In genomic region chr2:37788176-37788962, GRCm38 (mm10) we compare ENCODE assay signal across 10 mouse cellular contexts. TPM values are rescaled to one million over a fixed set of nuclear protein-coding genes. Genes with fewer than 3 reads are reported as not detected.
DNase-seq lines count a peak whose midpoint lies in the region; ATAC-seq and TF ChIP-seq lines count a peak whose summit lies in the region.
"Had no signal": no experiment of that assay in that cellular context is flagged by ENCODE, and none has a peak within 500 bp of the region (broad histone marks: within the 10 kb centered on the region; RNA-seq: fewer than 3 reads in every experiment).

No protein-coding gene starts in this region.

- H3K4me1 ChIP-seq in lung, embryonic 14.5 days (ENCODE audit: insufficient read depth): 0 out of 2 replicates have a peak, but pooled peaks cover 4% of the 10 kb centered on the region
- peaks cover 29% of the 10 kb centered on the region for H3K4me1 ChIP-seq in embryonic facial prominence, embryonic 10.5 days
- H3K4me1 ChIP-seq: neural tube, embryonic 12.5 days had no signal

- WGBS in lung, embryonic 14.5 days: 52% methylated on average over 7 of the region's 7 CpGs
- 70% methylated on average over 7 of the region's 7 CpGs for WGBS in embryonic facial prominence, embryonic 10.5 days

- H3K27me3 ChIP-seq in lung, embryonic 14.5 days (ENCODE audit: insufficient read depth, low read length): peaks cover 10% of the 10 kb centered on the region
- H3K27me3 ChIP-seq in embryonic facial prominence, embryonic 10.5 days (replicated peaks; ENCODE audit: low read depth, poor library complexity, severe bottlenecking): peaks cover 75% of the 10 kb centered on the region

- no peaks in the 10 kb centered on the region for H3K36me3 ChIP-seq in lung, embryonic 14.5 days (ENCODE audit: insufficient read depth)
- peaks cover 86% of the 10 kb centered on the region for H3K36me3 ChIP-seq in embryonic facial prominence, embryonic 10.5 days (replicated peaks)

- TF ChIP-seq CTCF in lung, embryonic 14.5 days (IDR thresholded peaks at IDR 0.05; ENCODE audit: low read depth): peak; percentile 17; the same call in 1 of the 2 replicates

- no peaks in the 10 kb centered on the region for H3K9me3 ChIP-seq in lung, embryonic 14.5 days (ENCODE audit: low read depth, low read length)
- H3K9me3 ChIP-seq in embryonic facial prominence, embryonic 10.5 days: no peaks in the 10 kb centered on the region
- H3K9me3 ChIP-seq: neural tube, embryonic 12.5 days had no signal

- H3K4me3 ChIP-seq in lung, embryonic 14.5 days (ENCODE audit: low read depth, low read length): no peak overlapping the region
- no peak overlapping the region for H3K4me3 ChIP-seq in embryonic facial prominence, embryonic 10.5 days
- H3K4me3 ChIP-seq: neural tube, embryonic 12.5 days had no signal

- H3K4me2 ChIP-seq in lung, embryonic 14.5 days: no peak overlapping the region
- H3K4me2 ChIP-seq: neural tube, embryonic 12.5 days had no signal

- DNase-seq in lung, embryonic 14.5 days: peak; percentile 59
- DNase-seq in lung, postnatal 14 days: no peak
- peak; percentile 74 for DNase-seq in cerebellum, adult 11-12 months
- peak; percentile 53 to 60 for DNase-seq in cerebellum, postnatal 36 days
- peak; percentile 63 for DNase-seq in kidney, postnatal 14 days
- no peak for DNase-seq in layer of hippocampus, adult 8-10 months (ENCODE audit: low spot score in 2 of 2)
- DNase-seq in embryonic facial prominence, embryonic 10.5 days (ENCODE audit: low spot score): no peak
- no peak for DNase-seq in layer of hippocampus, adult 9-11 months

- no peak overlapping the region for H3K9ac ChIP-seq in lung, embryonic 14.5 days
- H3K9ac ChIP-seq: liver, embryonic 14.5 days; neural tube, embryonic 12.5 days had no signal

- H3K27ac ChIP-seq in lung, embryonic 14.5 days (ENCODE audit: low read depth): peak overlapping the region; percentile 26; the same call in 1 of the 2 replicates
- H3K27ac ChIP-seq in embryonic facial prominence, embryonic 10.5 days (replicated peaks): no peak overlapping the region
- H3K27ac ChIP-seq: liver, embryonic 14.5 days; neural tube, embryonic 12.5 days had no signal

- ATAC-seq in lung, embryonic 14.5 days (ENCODE audit: insufficient read depth): peak; percentile 47; the same call in 1 of the 2 replicates

RNA-seq across cellular contexts. Expression of gene Crb2, which starts 12.3 kb away (rescaled TPM):
- 1.5 and 1.8 TPM in 2 replicates for polyA plus RNA-seq in lung, embryonic 14.5 days (2014; fragmentation: Nextera tagmentation; extraction: Ambion mirVana)
- 1 to 10 TPM; 2.8 to 6.0 (median 4.7) TPM for total RNA-seq in layer of hippocampus, adult 8-10 months (2022)
- 7.3 and 11.9 TPM in 2 replicates for polyA plus RNA-seq in embryonic facial prominence, embryonic 10.5 days (2016; fragmentation: Nextera tagmentation; extraction: Ambion mirVana)

Comparison
In these comparisons a context has a peak if more than half of its experiments do, and no peak if none do; other contexts are left out.
1. DNase-seq: peak in lung, embryonic 14.5 days (single experiment), cerebellum, adult 11-12 months (single experiment), cerebellum, postnatal 36 days (2 of 2) and kidney, postnatal 14 days (single experiment); none in lung, postnatal 14 days (single experiment), layer of hippocampus, adult 8-10 months (0 of 2), embryonic facial prominence, embryonic 10.5 days (single experiment) and layer of hippocampus, adult 9-11 months (single experiment).